Mouse (Mus musculus) CH12.LX (cell line): ENCODE data around the gene Tsnaxip1. TPM values are rescaled to one million over a fixed set of nuclear protein-coding genes. Genes with fewer than 3 reads are reported as not detected.

Source experiments
- DNase-seq: peaks from one replicate; pipeline ENCODE4 v3.0.0-alpha.2; 2013; ENCODE audit errors: extremely low read depth
- H3K27ac ChIP-seq: 2 replicates; pipeline ENCODE4 v1.5.1; 2012; ENCODE audit warnings: low read depth, mild to moderate bottlenecking, control low read depth, moderate library complexity; ENCODE audit not compliant: insufficient read depth
- H3K27me3 ChIP-seq: replicated peaks from 2 replicates; pipeline ENCODE3; 2012; ENCODE audit warnings: inconsistent platforms
- H3K36me3 ChIP-seq, 2 experiments: replicated peaks in 1 of 2; 2 replicates each; pipeline versions ENCODE3 to v1.6.1; 2012; ENCODE audit warnings: inconsistent platforms in 1 of 2, low read length in 1 of 2, mild to moderate bottlenecking in 1 of 2, mixed read lengths in 1 of 2, moderate library complexity in 1 of 2; ENCODE audit not compliant: control insufficient read depth in 1 of 2, insufficient read depth in 1 of 2
- H3K4me1 ChIP-seq, 2 experiments: 2 replicates each; pipeline ENCODE4 v1.6.1; 2012; ENCODE audit warnings: inconsistent platforms in 1 of 2, moderate library complexity in 1 of 2; ENCODE audit not compliant: insufficient read depth in 2 of 2, control insufficient read depth in 1 of 2
- H3K4me2 ChIP-seq: 2 replicates; pipeline ENCODE4 v1.6.1; 2012; ENCODE audit warnings: low read depth, mild to moderate bottlenecking, control low read depth; ENCODE audit not compliant: poor library complexity, insufficient read depth, severe bottlenecking
- H3K4me3 ChIP-seq, 3 experiments: fragments of 150-350 bp in 1 of 3; sonication (generic) in 1 of 3; replicated peaks in 1 of 3; 2 replicates each; pipeline versions ENCODE3 to v1.5.1; 2011 to 2012; ENCODE audit warnings: low read depth in 2 of 3, low read length in 2 of 3, mild to moderate bottlenecking in 2 of 3, moderate library complexity in 2 of 3, control low read depth in 1 of 3, improper control_type of control experiment in 1 of 3, inconsistent platforms in 1 of 3, mixed read lengths in 1 of 3; ENCODE audit not compliant: poor library complexity in 1 of 3
- H3K79me2 ChIP-seq: replicated peaks from 2 replicates; pipeline ENCODE4 v1.6.1; 2012; ENCODE audit warnings: mild to moderate bottlenecking, moderate library complexity; ENCODE audit not compliant: control insufficient read depth, poor library complexity, insufficient read depth, severe bottlenecking; ENCODE audit errors: extremely low read depth
- H3K9ac ChIP-seq: 2 replicates; pipeline ENCODE4 v1.6.1; 2012; ENCODE audit warnings: low read depth, mild to moderate bottlenecking, control low read depth, moderate library complexity; ENCODE audit not compliant: insufficient read depth
- H3K9me3 ChIP-seq: replicated peaks from 2 replicates; pipeline ENCODE3; 2012; ENCODE audit warnings: low read length, inconsistent platforms, mixed read lengths
- BHLHE40 ChIP-seq: IDR thresholded peaks from 2 replicates; pipeline ENCODE4 v1.6.1; 2011; ENCODE audit warnings: mild to moderate bottlenecking, low read depth, low read length, improper control_type of control experiment
- CHD1 ChIP-seq: IDR thresholded peaks from 2 replicates; pipeline ENCODE4 v1.6.1; 2012; ENCODE audit warnings: low read depth, low read length, improper control_type of control experiment, inconsistent platforms
- CHD2 ChIP-seq: IDR thresholded peaks from 2 replicates; pipeline ENCODE4 v1.6.1; 2011; ENCODE audit warnings: low read length, improper control_type of control experiment
- CTCF ChIP-seq, 2 experiments: IDR thresholded peaks in 1 of 2; conservative IDR thresholded peaks in 1 of 2; 2 replicates each; pipeline ENCODE4 v1.5.1; 2011 to 2012; ENCODE audit warnings: low read depth in 2 of 2, low read length in 2 of 2, improper control_type of control experiment in 1 of 2, inconsistent platforms in 1 of 2, mild to moderate bottlenecking in 1 of 2, moderate library complexity in 1 of 2
- E2F4 ChIP-seq: IDR thresholded peaks from 2 replicates; pipeline ENCODE4 v1.6.1; 2011; ENCODE audit warnings: low read depth, low read length, improper control_type of control experiment; ENCODE audit not compliant: insufficient replicate concordance
- ELF1 ChIP-seq: IDR thresholded peaks from 2 replicates; pipeline ENCODE4 v1.6.1; 2014; ENCODE audit warnings: low read depth, mild to moderate bottlenecking, inconsistent platforms, low read length, improper control_type of control experiment
- EP300 ChIP-seq: IDR thresholded peaks from 2 replicates; pipeline ENCODE4 v1.6.1; 2011; ENCODE audit warnings: low read length, improper control_type of control experiment
- ETS1 ChIP-seq: conservative IDR thresholded peaks from 2 replicates; pipeline ENCODE4 v1.6.1; 2012; ENCODE audit warnings: low read depth, mild to moderate bottlenecking, inconsistent platforms, low read length, improper control_type of control experiment, moderate library complexity
- JUN ChIP-seq: IDR thresholded peaks from 2 replicates; pipeline ENCODE4 v1.6.1; 2011; ENCODE audit warnings: low read depth, mild to moderate bottlenecking, low read length, improper control_type of control experiment, moderate library complexity; ENCODE audit not compliant: insufficient read depth
- JUND ChIP-seq: conservative IDR thresholded peaks from 2 replicates; pipeline ENCODE4 v1.6.1; 2011; ENCODE audit warnings: low read depth, low read length, improper control_type of control experiment
- MAX ChIP-seq: IDR thresholded peaks from 2 replicates; pipeline ENCODE4 v1.6.1; 2011; ENCODE audit warnings: low read length, improper control_type of control experiment
- MYC ChIP-seq: IDR thresholded peaks from 2 replicates; pipeline ENCODE4 v1.6.1; 2011; ENCODE audit warnings: low read depth, mild to moderate bottlenecking, improper control_type of control experiment, low read length
- NELFE ChIP-seq: IDR thresholded peaks from 2 replicates; pipeline ENCODE4 v1.6.1; 2011; ENCODE audit warnings: low read depth, low read length, improper control_type of control experiment
- PAX5 ChIP-seq: IDR thresholded peaks from 2 replicates; pipeline ENCODE4 v1.6.1; 2012; ENCODE audit warnings: low read length, inconsistent platforms, mixed read lengths
- POLR2A ChIP-seq: IDR thresholded peaks from 2 replicates; pipeline ENCODE4 v1.6.1; 2011; ENCODE audit warnings: low read depth, mild to moderate bottlenecking, improper control_type of control experiment, low read length
- POLR2AphosphoS2 ChIP-seq: IDR thresholded peaks from 2 replicates; pipeline ENCODE4 v1.6.1; 2011; ENCODE audit warnings: low read depth, low read length, improper control_type of control experiment
- SIN3A ChIP-seq: IDR thresholded peaks from 2 replicates; pipeline ENCODE4 v1.6.1; 2012; ENCODE audit warnings: low read length, improper control_type of control experiment, inconsistent platforms
- SMC3 ChIP-seq: IDR thresholded peaks from 2 replicates; pipeline ENCODE4 v1.6.1; 2011; ENCODE audit warnings: low read depth, low read length, improper control_type of control experiment
- TCF12 ChIP-seq: IDR thresholded peaks from 2 replicates; pipeline ENCODE4 v1.6.1; 2014; ENCODE audit warnings: low read depth, mild to moderate bottlenecking, inconsistent platforms, low read length, improper control_type of control experiment
- USF2 ChIP-seq: conservative IDR thresholded peaks from 2 replicates; pipeline ENCODE4 v1.6.1; 2011; ENCODE audit warnings: low read depth, low read length, improper control_type of control experiment
- ZC3H11A ChIP-seq: IDR thresholded peaks from 2 replicates; pipeline ENCODE4 v1.6.1; 2012; ENCODE audit warnings: low read depth, mild to moderate bottlenecking, inconsistent platforms, low read length, improper control_type of control experiment
- ZMIZ1 ChIP-seq: IDR thresholded peaks from 2 replicates; pipeline ENCODE4 v1.6.1; 2012; ENCODE audit warnings: low read depth, mild to moderate bottlenecking, inconsistent platforms, low read length, improper control_type of control experiment
- ZNF384 ChIP-seq: IDR thresholded peaks from 2 replicates; pipeline ENCODE4 v1.6.1; 2012; ENCODE audit warnings: low read depth, low read length, improper control_type of control experiment, inconsistent platforms
- dilution Hi-C: fragments of 300-500 bp; cut with MboI; formaldehyde crosslinking; loops from 2 replicates; pipeline ENCODE4 v1.14.3; 2020; ENCODE audit warnings: low sequenced_read_pairs; ENCODE audit not compliant: extremely low pct_unique_long_range_greater_than_20kb, extremely low pct_ligation_motif_present
- in situ Hi-C: fragments of 300-500 bp; cut with MboI; formaldehyde crosslinking; loops from 3 replicates; pipeline ENCODE4 v1.14.3; 2019; ENCODE audit warnings: low sequenced_read_pairs, low pct_ligation_motif_present, low pct_unique_long_range_greater_than_20kb, mixed read lengths
- polyA plus RNA-seq: library from polyadenylated mRNA; unstranded; fragments of >175 nt; gene quantifications from 2 replicates; pipeline ENCODE4 v1.2.1, GENCODE M21; 2012; ENCODE audit warnings: low read depth; ENCODE audit not compliant: insufficient read length
- total RNA-seq, 2 experiments: library from RNA; depleted of rRNA; stranded (reverse); fragments of 300-350 nt in 1 of 2; fragments of >200 nt in 1 of 2; gene quantifications; 2 replicates each; pipeline ENCODE4 v1.2.3; 2012 to 2014

The Tsnaxip1 gene
- total and polyA plus RNA-seq, 3 experiments = 0.13 to 0.50 (median 0.13) TPM

- H3K4me3 ChIP-seq = no peak overlapping the region
- TF ChIP-seq TCF12 (no peak), NELFE (no peak), MAX (no peak), ZNF384 (no peak), MYC (peak; percentile 40; the same call in 1 of the 2 replicates), SMC3 (peak; percentile 33), CTCF (conservative IDR thresholded peaks at IDR 0.05 in 1 of 2, IDR thresholded peaks at IDR 0.05 in 1 of 2; ENCODE audit: low read depth in 2 of 2, low read length in 2 of 2) (peak; percentile 22 to 73; a peak in 2 of 4 replicates), ZC3H11A (no peak)
- TF ChIP-seq, all 38 proteins: peak for 3
- Histone ChIP-seq H3K4me2 (no peak overlapping the region), H3K79me2 (peaks cover 95% of the 10 kb centered on the region), H3K36me3 (peaks cover 39 to 82% of the 10 kb centered on the region in 2 experiments), H3K9ac (no peak overlapping the region), H3K9me3 (no peaks in the 10 kb centered on the region), H3K27me3 (no peaks in the 10 kb centered on the region), H3K4me1 (peaks cover 4 to 38% of the 10 kb centered on the region in 2 experiments; a peak in 2 of 4 replicates), H3K27ac (no peak overlapping the region)
- in situ Hi-C loops (no loop called here), dilution Hi-C loops (no loop called here)
- peak; percentile 32 for DNase-seq
These were observed 39.0 kb downstream of the Tsnaxip1 start for GRCm38 (mm10) chr8:105866364-105867029.

GRCm38 (mm10) chr8:105874301-105874700 is 46.8 kb downstream of the Tsnaxip1 start:
- no peak for TF ChIP-seq E2F4
- TF ChIP-seq USF2 = no peak
- TF ChIP-seq SMC3 = no peak
- no peak for TF ChIP-seq EP300
- no peak for TF ChIP-seq ZMIZ1
- TF ChIP-seq POLR2AphosphoS2 = no peak
- TF ChIP-seq CHD1 = no peak
- no peak for TF ChIP-seq CHD2
- no peak for TF ChIP-seq JUN
- no peak for TF ChIP-seq ZC3H11A
- no peak for TF ChIP-seq PAX5
- TF ChIP-seq POLR2A = no peak
- no peak for TF ChIP-seq SIN3A
- no peak for TF ChIP-seq JUND
- TF ChIP-seq ELF1 = no peak
- no peak for TF ChIP-seq ZNF384
- TF ChIP-seq NELFE = no peak
- TF ChIP-seq ETS1 = no peak
- TF ChIP-seq BHLHE40 = no peak
- Histone ChIP-seq H3K4me3 (no peak overlapping the region), H3K9me3 (no peaks in the 10 kb centered on the region), H3K27ac (peak overlapping the region; percentile 41), H3K36me3 (peaks cover 56 to 91% of the 10 kb centered on the region in 2 experiments), H3K4me1 (peaks cover 8 to 31% of the 10 kb centered on the region in 2 experiments; a peak in 3 of 4 replicates), H3K4me2 (no peak overlapping the region), H3K9ac (no peak overlapping the region), H3K79me2 (peaks cover 55% of the 10 kb centered on the region), H3K27me3 (no peaks in the 10 kb centered on the region)
- in situ Hi-C loops (no loop called here), dilution Hi-C loops (no loop called here)
- peak; percentile 27 for DNase-seq
